Mouse (Mus musculus): ENCODE results near the gene Spata13.

- TF ChIP-seq CTCF (IDR thresholded peaks at IDR 0.05; ENCODE audit: low read depth) = peak; percentile 86
- no peak for TF ChIP-seq EP300 (IDR thresholded peaks at IDR 0.05; ENCODE audit: low read depth)
Observed at GRCm38 (mm10) chr14:60771057-60771456, 137.3 kb downstream of the Spata13 start.

All from heart, postnatal 0 days (tissue).